Mouse (Mus musculus): ENCODE results near the gene Btnl2.

GRCm38 (mm10) chr17:34354940-34355339 lies 318 bp downstream of the Btnl2 start:
- TF ChIP-seq ETS1 (conservative IDR thresholded peaks at IDR 0.05; ENCODE audit: low read depth, low read length) (0 out of 2 replicates have a peak, but pooled peaks have one; percentile 11), POLR2A (IDR thresholded peaks at IDR 0.05; ENCODE audit: low read depth, low read length) (peak; percentile 44), TBP (conservative IDR thresholded peaks at IDR 0.05; ENCODE audit: low read depth, low read length) (peak; percentile 53; the same call in 1 of the 2 replicates), SMC3 (IDR thresholded peaks at IDR 0.05; ENCODE audit: low read depth, low read length) (no peak), BHLHE40 (IDR thresholded peaks at IDR 0.05; ENCODE audit: low read depth, low read length) (peak; percentile 26; the same call in 1 of the 2 replicates), CTCF (conservative IDR thresholded peaks at IDR 0.05 in 1 of 2, IDR thresholded peaks at IDR 0.05 in 1 of 2; ENCODE audit: low read depth in 2 of 2, low read length in 2 of 2) (no peak), ZKSCAN1 (IDR thresholded peaks at IDR 0.05; ENCODE audit: borderline replicate concordance, low read depth, low read length) (no peak)
